Mouse (Mus musculus): ENCODE measurements around the gene 1700102P08Rik. TPM values are rescaled to one million over a fixed set of nuclear protein-coding genes. Genes with fewer than 3 reads are reported as not detected.

Gene 1700102P08Rik
- polyA plus RNA-seq, 1 experiment from 2014 or later: 0.72 TPM

DNA sequence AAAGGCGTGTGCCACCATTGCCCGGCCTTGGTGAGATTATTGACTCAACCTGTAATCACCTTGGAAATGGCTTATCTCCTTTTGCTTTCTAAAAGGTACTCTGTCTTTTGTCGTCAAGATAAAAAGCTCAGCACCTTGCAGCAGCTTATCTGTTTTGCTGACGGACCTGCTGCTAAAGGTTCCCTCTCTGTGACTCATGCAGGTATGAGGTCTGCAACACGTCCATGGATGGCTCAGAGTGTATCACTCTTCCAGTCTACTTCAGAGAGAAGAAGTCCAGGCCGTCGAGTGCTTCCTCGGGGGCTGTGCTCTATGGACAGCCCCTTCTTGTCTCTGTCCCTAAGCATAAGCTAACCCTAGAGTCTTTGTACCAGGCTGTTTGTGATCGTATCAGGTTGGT is 14.4 kb upstream of the 1700102P08Rik start:
- peaks cover 71% of the 10 kb centered on the region for H3K36me3 ChIP-seq (ENCODE audit: control insufficient read depth, insufficient read depth, low read length)
- ATAC-seq (ENCODE audit: insufficient number of reproducible peaks, insufficient read depth, low FRiP score, low read depth): no peak
- WGBS: 72% methylated on average over 9 of the region's 9 CpGs

DNA sequence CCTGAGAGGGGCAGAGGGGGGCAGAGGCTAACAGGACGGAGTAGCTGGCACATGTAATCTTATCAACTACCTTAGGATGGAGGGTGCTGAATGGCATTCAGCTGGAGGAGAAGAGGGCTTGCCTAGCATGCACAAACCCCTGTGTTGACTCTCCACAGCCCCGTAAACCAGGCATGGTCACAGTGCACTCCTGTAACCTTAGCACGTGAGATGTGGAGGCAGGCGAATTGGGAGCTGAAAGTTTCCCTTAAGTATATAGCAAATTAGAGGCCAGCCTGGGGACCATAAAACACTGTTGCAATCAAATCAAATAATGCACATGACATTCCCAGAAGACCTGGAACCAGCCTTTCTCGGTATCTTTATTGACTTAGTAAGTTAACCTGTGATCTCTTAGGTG is 13.9 kb upstream of the 1700102P08Rik start:
- Histone ChIP-seq H3K9ac (replicated peaks; ENCODE audit: low read depth, low read length) (no peak overlapping the region), H3K27me3 (ENCODE audit: control insufficient read depth, insufficient read depth, low read length) (no peaks in the 10 kb centered on the region), H3K4me3 (ENCODE audit: low read depth, low read length) (no peak overlapping the region), H3K9me3 (ENCODE audit: control insufficient read depth, low read depth, low read length) (no peaks in the 10 kb centered on the region), H3K27ac (ENCODE audit: low read length) (no peak overlapping the region), H3K36me3 (ENCODE audit: control insufficient read depth, insufficient read depth, low read length) (peaks cover 69% of the 10 kb centered on the region), H3K4me1 (ENCODE audit: control insufficient read depth, insufficient read depth, low read length) (no peaks in the 10 kb centered on the region), H3K4me2 (replicated peaks; ENCODE audit: low read depth, low read length) (no peak overlapping the region)
- WGBS: 77% methylated on average over 5 of the region's 5 CpGs
- ATAC-seq (ENCODE audit: insufficient number of reproducible peaks, insufficient read depth, low FRiP score, low read depth): no peak

More for the DNA sequence above, 14.4 kb upstream of the 1700102P08Rik start:
- Histone ChIP-seq H3K4me2 (replicated peaks; ENCODE audit: low read depth, low read length) (no peak overlapping the region), H3K4me3 (ENCODE audit: low read depth, low read length) (no peak overlapping the region), H3K27ac (ENCODE audit: low read length) (no peak overlapping the region), H3K9me3 (ENCODE audit: control insufficient read depth, low read depth, low read length) (no peaks in the 10 kb centered on the region), H3K4me1 (ENCODE audit: control insufficient read depth, insufficient read depth, low read length) (no peaks in the 10 kb centered on the region), H3K27me3 (ENCODE audit: control insufficient read depth, insufficient read depth, low read length) (no peaks in the 10 kb centered on the region), H3K9ac (replicated peaks; ENCODE audit: low read depth, low read length) (no peak overlapping the region)

DNA sequence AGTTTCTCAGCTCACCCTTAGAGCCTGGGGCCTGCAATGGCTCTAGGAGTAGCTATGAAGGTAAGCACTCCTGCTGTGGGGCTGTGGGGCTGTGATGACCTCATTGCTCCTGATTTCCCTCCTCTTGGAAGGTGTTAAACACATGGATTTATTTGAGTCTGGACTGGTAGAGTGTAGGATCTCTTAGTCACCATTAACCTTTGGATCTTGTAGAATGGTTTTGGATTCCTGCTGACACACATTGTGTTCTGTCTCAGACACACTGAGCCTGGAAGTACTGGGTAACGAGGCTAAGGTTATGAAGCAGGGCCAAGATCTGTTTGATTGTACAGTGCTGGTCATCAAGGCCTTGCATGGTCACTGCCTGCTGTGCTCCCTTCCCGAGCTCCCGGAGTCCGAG is 13.3 kb upstream of the 1700102P08Rik start:
- no peak for ATAC-seq (ENCODE audit: insufficient number of reproducible peaks, insufficient read depth, low FRiP score, low read depth)

DNA sequence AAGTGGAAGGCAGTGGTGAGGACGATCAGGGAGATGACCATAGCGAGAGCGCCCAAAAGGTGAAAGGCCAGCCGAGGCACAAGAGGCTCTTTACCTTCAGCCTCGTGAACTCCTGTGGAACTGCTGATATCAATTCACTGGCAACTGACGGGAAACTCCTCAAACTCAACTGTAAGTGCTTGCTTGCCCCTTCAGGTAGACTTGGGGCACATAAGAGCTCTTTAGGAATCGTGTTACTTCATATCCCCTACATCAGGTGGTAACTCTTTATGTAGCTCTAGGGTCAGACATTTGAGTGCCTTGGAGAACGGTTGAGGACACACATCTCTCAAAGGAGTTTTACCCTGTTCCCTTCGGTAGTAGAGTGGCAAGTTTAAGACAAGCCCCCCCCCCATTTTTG is 11.2 kb upstream of the 1700102P08Rik start:
- no peak overlapping the region for H3K4me2 ChIP-seq (replicated peaks; ENCODE audit: low read depth, low read length)
- H3K4me1 ChIP-seq (ENCODE audit: control insufficient read depth, insufficient read depth, low read length): no peaks in the 10 kb centered on the region
- no peak overlapping the region for H3K9ac ChIP-seq (replicated peaks; ENCODE audit: low read depth, low read length)
- H3K36me3 ChIP-seq (ENCODE audit: control insufficient read depth, insufficient read depth, low read length): peaks cover 71% of the 10 kb centered on the region
- H3K4me3 ChIP-seq (ENCODE audit: low read depth, low read length): no peak overlapping the region
- no peaks in the 10 kb centered on the region for H3K27me3 ChIP-seq (ENCODE audit: control insufficient read depth, insufficient read depth, low read length)
- H3K9me3 ChIP-seq (ENCODE audit: control insufficient read depth, low read depth, low read length): no peaks in the 10 kb centered on the region
- H3K27ac ChIP-seq (ENCODE audit: low read length): no peak overlapping the region
- ATAC-seq (ENCODE audit: insufficient number of reproducible peaks, insufficient read depth, low FRiP score, low read depth): no peak
- 95% methylated on average over 9 of the region's 9 CpGs for WGBS

More for the DNA sequence above, 13.3 kb upstream of the 1700102P08Rik start:
- Histone ChIP-seq H3K4me2 (replicated peaks; ENCODE audit: low read depth, low read length) (no peak overlapping the region), H3K4me3 (ENCODE audit: low read depth, low read length) (no peak overlapping the region), H3K9ac (replicated peaks; ENCODE audit: low read depth, low read length) (no peak overlapping the region), H3K4me1 (ENCODE audit: control insufficient read depth, insufficient read depth, low read length) (no peaks in the 10 kb centered on the region), H3K27ac (ENCODE audit: low read length) (no peak overlapping the region), H3K36me3 (ENCODE audit: control insufficient read depth, insufficient read depth, low read length) (peaks cover 69% of the 10 kb centered on the region), H3K9me3 (ENCODE audit: control insufficient read depth, low read depth, low read length) (no peaks in the 10 kb centered on the region), H3K27me3 (ENCODE audit: control insufficient read depth, insufficient read depth, low read length) (no peaks in the 10 kb centered on the region)
- WGBS: 90% methylated on average over 4 of the region's 4 CpGs

DNA sequence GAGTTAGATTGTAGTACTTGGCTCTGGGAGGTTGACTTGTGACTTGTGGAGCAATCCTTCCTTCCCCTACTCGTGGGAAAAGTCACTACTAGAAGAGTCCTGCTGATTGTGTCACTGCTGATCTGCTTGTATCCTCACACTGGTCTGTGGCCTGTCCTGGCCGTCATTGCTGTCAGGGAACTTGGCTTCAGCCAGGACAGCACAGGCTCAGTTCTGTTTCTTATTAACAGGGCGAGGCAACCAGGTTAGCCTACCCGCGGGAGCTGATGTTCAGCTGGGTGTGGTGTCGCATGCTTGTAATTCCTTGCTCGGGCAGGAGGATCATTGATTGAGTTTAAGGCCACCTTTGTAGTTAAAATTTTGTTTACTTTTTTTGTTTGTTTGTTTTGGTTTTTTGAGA is 7.6 kb upstream of the 1700102P08Rik start:
- ATAC-seq (ENCODE audit: insufficient number of reproducible peaks, insufficient read depth, low FRiP score, low read depth): no peak
- H3K36me3 ChIP-seq (ENCODE audit: control insufficient read depth, insufficient read depth, low read length): peaks cover 75% of the 10 kb centered on the region
- H3K9ac ChIP-seq (replicated peaks; ENCODE audit: low read depth, low read length): no peak overlapping the region
- 68% methylated on average over 7 of the region's 7 CpGs for WGBS
- H3K4me2 ChIP-seq (replicated peaks; ENCODE audit: low read depth, low read length): no peak overlapping the region
- no peak overlapping the region for H3K4me3 ChIP-seq (ENCODE audit: low read depth, low read length)
- no peaks in the 10 kb centered on the region for H3K9me3 ChIP-seq (ENCODE audit: control insufficient read depth, low read depth, low read length)
- H3K27me3 ChIP-seq (ENCODE audit: control insufficient read depth, insufficient read depth, low read length): no peaks in the 10 kb centered on the region
- H3K27ac ChIP-seq (ENCODE audit: low read length): no peak overlapping the region
- no peaks in the 10 kb centered on the region for H3K4me1 ChIP-seq (ENCODE audit: control insufficient read depth, insufficient read depth, low read length)

DNA sequence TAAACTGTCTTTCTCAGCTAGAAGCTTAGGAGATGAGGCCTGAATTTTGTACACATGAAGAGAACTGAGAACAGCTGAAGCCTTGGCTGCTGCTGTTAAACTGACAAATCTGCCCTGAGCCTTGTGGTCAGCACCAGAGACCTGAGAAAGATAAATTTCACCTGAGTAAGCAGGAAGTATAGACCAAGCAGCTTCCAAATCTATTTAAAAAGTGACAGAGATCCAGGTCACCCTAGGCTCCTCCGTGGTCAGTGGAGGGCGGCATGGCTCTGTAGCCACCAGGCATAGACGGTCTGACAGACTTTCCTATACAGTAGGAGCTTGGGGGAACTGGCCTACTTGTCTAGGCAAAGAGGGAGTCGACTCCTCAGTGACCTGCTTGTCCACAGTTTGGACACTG is 5.8 kb upstream of the 1700102P08Rik start:
- no peak overlapping the region for H3K9ac ChIP-seq (replicated peaks; ENCODE audit: low read depth, low read length)
- H3K9me3 ChIP-seq (ENCODE audit: control insufficient read depth, low read depth, low read length): no peaks in the 10 kb centered on the region
- no peaks in the 10 kb centered on the region for H3K27me3 ChIP-seq (ENCODE audit: control insufficient read depth, insufficient read depth, low read length)
- peaks cover 70% of the 10 kb centered on the region for H3K36me3 ChIP-seq (ENCODE audit: control insufficient read depth, insufficient read depth, low read length)
- WGBS: 74% methylated on average over 4 of the region's 4 CpGs
- no peak overlapping the region for H3K4me2 ChIP-seq (replicated peaks; ENCODE audit: low read depth, low read length)
- no peak overlapping the region for H3K27ac ChIP-seq (ENCODE audit: low read length)
- ATAC-seq (ENCODE audit: insufficient number of reproducible peaks, insufficient read depth, low FRiP score, low read depth): no peak
- H3K4me3 ChIP-seq (ENCODE audit: low read depth, low read length): no peak overlapping the region
- H3K4me1 ChIP-seq (ENCODE audit: control insufficient read depth, insufficient read depth, low read length): no peaks in the 10 kb centered on the region

DNA sequence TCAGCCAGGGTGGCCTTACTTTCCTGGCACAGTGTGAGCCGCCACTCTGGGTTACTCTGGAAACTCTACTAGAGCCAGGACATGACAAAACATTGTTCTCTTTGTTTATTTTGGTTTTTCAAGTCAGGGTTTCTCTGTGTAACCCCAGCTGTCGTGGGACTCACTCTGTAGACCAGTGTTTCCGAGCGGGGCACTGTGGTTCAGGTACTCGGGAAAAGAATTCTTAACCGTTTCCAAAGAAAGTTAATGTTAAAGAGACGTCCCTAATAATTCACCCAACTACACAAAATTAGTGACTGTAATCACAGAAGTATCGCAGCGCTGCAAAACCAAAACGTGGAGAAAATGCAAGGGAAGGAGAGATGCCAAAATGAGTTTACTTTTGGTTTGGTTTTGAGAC is 4.0 kb upstream of the 1700102P08Rik start:
- H3K4me3 ChIP-seq (ENCODE audit: low read depth, low read length): no peak overlapping the region
- no peaks in the 10 kb centered on the region for H3K27me3 ChIP-seq (ENCODE audit: control insufficient read depth, insufficient read depth, low read length)
- no peak for ATAC-seq (ENCODE audit: insufficient number of reproducible peaks, insufficient read depth, low FRiP score, low read depth)
- 86% methylated on average over 10 of the region's 10 CpGs for WGBS
- H3K4me1 ChIP-seq (ENCODE audit: control insufficient read depth, insufficient read depth, low read length): no peaks in the 10 kb centered on the region
- no peak overlapping the region for H3K9ac ChIP-seq (replicated peaks; ENCODE audit: low read depth, low read length)
- no peak overlapping the region for H3K27ac ChIP-seq (ENCODE audit: low read length)
- H3K9me3 ChIP-seq (ENCODE audit: control insufficient read depth, low read depth, low read length): no peaks in the 10 kb centered on the region
- peaks cover 75% of the 10 kb centered on the region for H3K36me3 ChIP-seq (ENCODE audit: control insufficient read depth, insufficient read depth, low read length)
- no peak overlapping the region for H3K4me2 ChIP-seq (replicated peaks; ENCODE audit: low read depth, low read length)

DNA sequence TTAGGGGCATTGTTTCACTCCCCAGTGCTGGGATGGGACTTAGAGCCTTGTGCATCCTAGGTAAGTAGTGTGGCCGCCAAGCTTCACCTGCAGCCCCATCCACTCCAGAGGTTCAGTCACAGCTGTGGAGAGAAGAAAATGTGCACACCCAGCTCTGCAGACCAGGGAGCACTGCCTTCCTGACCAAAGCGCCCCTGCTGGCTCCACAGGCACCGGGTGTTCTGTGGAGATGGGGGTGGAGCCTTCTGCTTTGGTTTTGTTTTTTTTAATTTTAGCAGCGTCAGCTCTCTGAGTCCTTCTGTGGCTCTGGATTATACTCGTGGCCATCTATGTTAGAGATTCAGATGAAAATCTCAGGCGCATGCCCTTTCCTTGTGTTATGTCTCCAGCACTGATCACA is 3.4 kb upstream of the 1700102P08Rik start:
- Histone ChIP-seq H3K27me3 (ENCODE audit: control insufficient read depth, insufficient read depth, low read length) (no peaks in the 10 kb centered on the region), H3K4me2 (replicated peaks; ENCODE audit: low read depth, low read length) (no peak overlapping the region), H3K9ac (replicated peaks; ENCODE audit: low read depth, low read length) (no peak overlapping the region), H3K4me1 (ENCODE audit: control insufficient read depth, insufficient read depth, low read length) (no peaks in the 10 kb centered on the region), H3K9me3 (ENCODE audit: control insufficient read depth, low read depth, low read length) (no peaks in the 10 kb centered on the region), H3K4me3 (ENCODE audit: low read depth, low read length) (no peak overlapping the region), H3K36me3 (ENCODE audit: control insufficient read depth, insufficient read depth, low read length) (peaks cover 70% of the 10 kb centered on the region), H3K27ac (ENCODE audit: low read length) (no peak overlapping the region)
- ATAC-seq (ENCODE audit: insufficient number of reproducible peaks, insufficient read depth, low FRiP score, low read depth): no peak
- WGBS: 73% methylated on average over 6 of the region's 6 CpGs

- ATAC-seq (ENCODE audit: insufficient number of reproducible peaks, insufficient read depth, low FRiP score, low read depth): no peak
- Histone ChIP-seq H3K4me3 (ENCODE audit: low read depth, low read length) (no peak overlapping the region), H3K4me2 (replicated peaks; ENCODE audit: low read depth, low read length) (no peak overlapping the region)
Measured at GRCm38 (mm10) chr9:108394191-108394590, 1.6 kb downstream of the 1700102P08Rik start.

More at GRCm38 (mm10) chr9:108394191-108394590, 1.6 kb downstream of the 1700102P08Rik start:
- Histone ChIP-seq H3K27me3 (ENCODE audit: control insufficient read depth, insufficient read depth, low read length) (no peaks in the 10 kb centered on the region), H3K27ac (ENCODE audit: low read length) (no peak overlapping the region), H3K9ac (replicated peaks; ENCODE audit: low read depth, low read length) (no peak overlapping the region), H3K36me3 (ENCODE audit: control insufficient read depth, insufficient read depth, low read length) (peaks cover 28% of the 10 kb centered on the region), H3K9me3 (ENCODE audit: control insufficient read depth, low read depth, low read length) (no peaks in the 10 kb centered on the region), H3K4me1 (ENCODE audit: control insufficient read depth, insufficient read depth, low read length) (no peaks in the 10 kb centered on the region)
- 95% methylated on average over 6 of the region's 6 CpGs for WGBS

All from stomach, embryonic 14.5 days (tissue).